Mouse (Mus musculus): ENCODE measurements around the gene Sf3a3.
"Not testable (repeated sequence)": the region's sequence is repeated elsewhere in the genome, so short reads cannot be mapped to it uniquely, and the experiment has no call there.

Gene Sf3a3

GRCm38 (mm10) chr4:124699791-124700190 is 14.8 kb upstream of the Sf3a3 start:
- DNase-seq (ENCODE audit: inconsistent age in 2 of 2, low spot score in 1 of 2) = peak in 1 of 2 experiments; percentile 69

DNA sequence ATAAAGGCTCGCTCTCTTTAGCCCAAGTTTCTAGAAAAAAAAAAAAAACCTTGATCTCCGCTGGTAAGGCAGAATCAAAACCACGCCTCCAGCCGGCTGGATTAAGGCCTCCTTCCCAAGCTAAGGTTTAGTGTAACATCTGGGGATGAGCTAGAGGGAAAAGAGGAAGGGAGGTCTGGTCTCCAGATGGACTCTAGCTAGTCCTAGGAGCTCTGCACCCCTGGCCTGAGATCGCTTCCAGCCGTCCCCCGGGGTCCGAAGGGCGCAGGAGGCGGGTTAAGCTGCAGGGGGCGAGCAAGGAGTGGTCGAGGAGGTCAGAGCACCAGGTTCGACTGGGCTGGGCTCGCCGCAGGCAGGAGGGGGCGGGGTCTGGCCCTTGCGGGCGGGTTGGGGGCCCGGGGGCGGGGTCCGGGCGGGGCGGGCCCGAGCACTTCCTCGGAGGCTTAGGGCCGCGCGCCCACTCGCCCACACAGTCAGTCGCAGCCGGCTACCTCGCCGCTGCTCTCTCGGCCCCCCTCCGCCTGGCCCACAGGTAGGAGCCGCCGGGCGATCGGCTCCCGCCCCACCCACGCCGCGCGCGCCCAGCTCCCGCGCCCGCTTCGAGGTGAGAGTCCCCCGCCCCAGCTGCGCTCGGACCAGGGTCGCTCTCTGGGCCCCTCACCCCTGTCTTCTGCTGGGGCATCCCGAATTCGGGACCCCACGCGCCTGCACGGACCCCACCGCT is 14.2 kb upstream of the Sf3a3 start, which contains the start of gene Fhl3:
TSS of gene Fhl3 (plus strand) at position 454 of the 724 bp plus-strand sequence.
- peak; percentile 73 to 87 for DNase-seq (ENCODE audit: inconsistent age in 2 of 2, low spot score in 1 of 2)

- DNase-seq (ENCODE audit: inconsistent age in 2 of 2, low spot score in 1 of 2) = peak; percentile 40 to 71
These were observed 13.3 kb upstream of the Sf3a3 start for GRCm38 (mm10) chr4:124701052-124701845.

GRCm38 (mm10) chr4:124701916-124702315 is 12.7 kb upstream of the Sf3a3 start:
- DNase-seq (ENCODE audit: inconsistent age in 2 of 2, low spot score in 1 of 2) = no peak

DNA sequence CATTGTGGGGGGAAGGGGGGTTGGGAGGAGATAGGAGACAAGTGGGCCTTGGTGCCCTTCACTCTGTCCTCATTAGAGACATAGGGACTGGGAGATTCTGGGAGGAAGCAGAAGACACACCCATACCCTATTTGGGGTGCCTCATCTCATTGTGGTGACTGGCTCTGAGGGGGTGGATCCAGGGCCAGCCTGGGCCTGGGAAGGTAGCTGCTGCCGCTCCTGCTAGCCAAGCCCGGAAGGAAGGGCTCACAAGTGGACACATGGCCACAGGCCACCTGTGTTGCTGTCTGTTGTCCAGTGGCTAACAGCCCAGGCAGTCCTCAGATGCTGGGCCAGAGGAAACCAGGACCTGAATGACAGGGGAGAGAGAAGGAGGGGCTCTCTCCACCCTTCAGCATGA is 11.2 kb upstream of the Sf3a3 start:
- DNase-seq (ENCODE audit: inconsistent age in 2 of 2, low spot score in 1 of 2) = peak in 1 of 2 experiments; percentile 62

- peak; percentile 65 to 77 for DNase-seq (ENCODE audit: inconsistent age in 2 of 2, low spot score in 1 of 2)
These were observed 10.4 kb upstream of the Sf3a3 start for GRCm38 (mm10) chr4:124703881-124704796.

- DNase-seq (ENCODE audit: inconsistent age in 2 of 2, low spot score in 1 of 2) = peak; percentile 48 to 73
These were observed 9.6 kb upstream of the Sf3a3 start for GRCm38 (mm10) chr4:124704797-124705474.

- DNase-seq (ENCODE audit: inconsistent age in 2 of 2, low spot score in 1 of 2) = peak in 1 of 2 experiments; percentile 39
These were observed 8.8 kb upstream of the Sf3a3 start for GRCm38 (mm10) chr4:124705661-124706269.

GRCm38 (mm10) chr4:124707381-124708199 is 7.0 kb upstream of the Sf3a3 start:
- peak; percentile 50 for DNase-seq (ENCODE audit: inconsistent age in 2 of 2, low spot score in 1 of 2)

- DNase-seq (ENCODE audit: inconsistent age in 2 of 2, low spot score in 1 of 2) = not testable (repeated sequence)
These were observed 6.4 kb upstream of the Sf3a3 start for GRCm38 (mm10) chr4:124708200-124708517.

DNA sequence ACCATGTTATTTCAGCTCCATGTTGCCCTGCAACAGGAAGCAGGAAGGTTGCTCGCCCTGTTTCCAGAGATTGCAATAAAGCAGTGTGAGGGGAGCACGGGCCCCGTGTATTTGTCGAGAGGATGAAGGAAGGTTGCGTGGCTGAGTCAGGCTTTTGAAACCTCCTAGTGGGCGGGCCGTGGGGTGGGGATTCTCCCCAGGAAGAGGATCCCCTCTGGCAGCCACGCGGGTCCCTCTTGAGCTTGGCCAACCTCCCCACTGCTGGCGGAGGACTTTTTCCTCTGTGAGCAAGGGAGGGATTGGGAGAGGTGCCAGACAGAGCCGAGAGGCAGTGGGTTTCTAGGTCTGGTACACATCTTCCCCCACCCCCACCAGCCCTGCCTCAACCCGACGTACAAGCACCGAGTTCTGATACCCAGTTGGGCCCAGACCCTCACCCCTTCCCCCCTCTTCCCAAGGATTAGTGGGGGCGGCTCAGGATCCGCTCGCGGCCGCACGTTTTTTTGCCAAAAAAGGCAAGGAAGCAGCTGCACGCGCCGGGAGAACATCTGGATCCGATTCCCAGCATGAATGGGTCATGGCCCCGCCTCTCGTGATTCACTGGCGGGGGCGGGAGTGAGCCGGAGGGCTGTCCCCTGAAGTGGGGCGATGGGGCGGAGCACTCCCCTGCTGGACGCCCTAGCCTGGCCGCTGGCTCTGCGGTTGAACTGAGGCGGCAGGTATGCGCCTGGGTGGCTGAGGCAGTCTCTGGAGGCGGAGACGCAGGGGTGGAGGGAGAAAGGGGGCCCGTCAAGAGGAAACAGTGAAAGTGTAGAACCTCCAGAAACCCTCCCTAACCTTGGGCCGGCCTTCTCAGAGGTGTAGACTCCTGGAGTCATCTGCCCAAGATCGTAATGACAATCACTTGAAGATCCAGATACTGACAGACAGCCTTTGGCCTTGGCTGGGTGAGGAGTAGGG is 5.8 kb upstream of the Sf3a3 start:
- peak; percentile 97 to 98 for DNase-seq (ENCODE audit: inconsistent age in 2 of 2, low spot score in 1 of 2)

DNA sequence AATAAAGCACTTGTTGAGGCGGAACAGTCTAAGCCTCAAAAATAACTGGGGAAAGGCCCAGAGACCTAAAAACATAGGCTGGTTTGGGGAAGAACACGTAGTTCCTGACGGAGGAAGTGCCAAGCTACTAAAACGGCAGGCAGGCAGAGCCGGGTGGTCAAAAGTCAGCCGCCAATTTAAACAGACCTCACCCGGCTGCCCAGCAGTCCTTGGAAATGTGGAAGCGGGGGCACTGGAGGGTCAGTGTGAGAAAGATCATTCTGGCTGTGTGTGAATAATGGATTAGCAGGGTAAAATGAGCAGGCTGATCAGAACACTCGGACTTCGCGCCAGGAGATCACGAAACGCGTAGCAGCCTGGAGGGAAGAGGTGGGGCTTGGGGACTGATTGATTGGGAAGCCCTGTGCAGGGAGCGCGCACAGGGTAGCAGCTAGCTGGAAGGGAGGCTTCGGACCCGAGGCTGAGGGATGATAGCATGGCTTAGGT is 4.6 kb upstream of the Sf3a3 start:
- peak; percentile 75 to 88 for DNase-seq (ENCODE audit: inconsistent age in 2 of 2, low spot score in 1 of 2)

GRCm38 (mm10) chr4:124710776-124711291 is 3.7 kb upstream of the Sf3a3 start:
- DNase-seq (ENCODE audit: inconsistent age in 2 of 2, low spot score in 1 of 2) = peak in 1 of 2 experiments; percentile 85

DNA sequence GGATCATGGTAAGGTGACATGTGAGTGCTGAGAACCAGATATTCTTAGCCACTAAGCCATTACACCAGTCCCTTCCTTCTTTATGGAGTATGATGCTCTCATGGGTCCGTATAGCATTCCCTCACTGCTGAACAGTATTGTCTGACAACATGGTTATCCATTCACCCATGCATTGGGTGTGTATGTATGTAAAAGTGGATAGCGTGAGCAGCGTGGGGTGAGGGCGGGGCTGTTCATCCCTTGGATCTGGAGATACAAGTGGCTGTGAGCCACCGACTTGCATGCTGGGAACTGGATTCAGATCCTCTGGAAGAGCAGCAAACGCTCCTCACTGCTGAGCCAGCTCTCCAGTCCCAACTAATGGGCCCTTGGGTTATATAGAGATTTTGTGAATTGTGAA is 2.0 kb upstream of the Sf3a3 start:
- no peak for DNase-seq (ENCODE audit: inconsistent age in 2 of 2, low spot score in 1 of 2)

DNA sequence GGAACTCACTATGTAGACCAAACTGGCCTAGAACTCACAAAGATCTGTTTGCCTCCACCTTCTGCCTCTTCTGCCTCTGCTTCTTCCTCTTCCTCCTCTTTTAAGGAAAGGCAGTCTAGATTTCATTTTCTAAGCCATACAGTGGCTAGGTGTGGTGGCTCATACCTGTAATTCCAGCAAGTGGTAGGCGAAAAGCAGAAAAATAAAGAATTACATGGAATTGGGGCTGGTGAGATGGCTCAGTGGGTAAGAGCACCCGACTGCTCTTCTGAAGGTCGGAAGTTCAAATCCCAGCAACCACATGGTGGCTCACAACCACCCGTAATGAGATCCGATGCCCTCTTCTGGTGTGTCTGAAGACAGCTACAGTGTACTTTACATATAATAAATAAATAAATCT is 726 bp upstream of the Sf3a3 start:
- not testable (repeated sequence) for DNase-seq (ENCODE audit: inconsistent age in 2 of 2, low spot score in 1 of 2)

DNA sequence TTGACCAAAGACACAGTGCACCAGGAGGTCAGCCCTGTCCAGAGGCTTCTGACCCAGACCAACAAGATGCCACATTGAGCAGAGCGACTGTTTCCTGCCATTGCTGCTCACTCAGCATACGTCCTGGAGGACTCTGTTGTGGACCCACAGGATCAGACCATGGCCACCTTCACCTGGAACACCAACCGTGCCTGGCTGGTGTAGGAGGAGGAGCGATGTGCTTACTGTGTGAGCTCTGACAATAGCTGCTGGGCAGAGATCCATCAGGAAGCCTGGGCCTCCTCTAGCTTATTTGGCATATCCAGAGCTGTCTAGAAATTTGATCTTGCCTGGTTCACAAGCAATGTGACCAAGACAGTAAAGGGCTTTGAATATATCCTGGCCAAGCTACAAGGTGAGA is 4.5 kb downstream of the Sf3a3 start:
- no peak for DNase-seq (ENCODE audit: inconsistent age in 2 of 2, low spot score in 1 of 2)

DNA sequence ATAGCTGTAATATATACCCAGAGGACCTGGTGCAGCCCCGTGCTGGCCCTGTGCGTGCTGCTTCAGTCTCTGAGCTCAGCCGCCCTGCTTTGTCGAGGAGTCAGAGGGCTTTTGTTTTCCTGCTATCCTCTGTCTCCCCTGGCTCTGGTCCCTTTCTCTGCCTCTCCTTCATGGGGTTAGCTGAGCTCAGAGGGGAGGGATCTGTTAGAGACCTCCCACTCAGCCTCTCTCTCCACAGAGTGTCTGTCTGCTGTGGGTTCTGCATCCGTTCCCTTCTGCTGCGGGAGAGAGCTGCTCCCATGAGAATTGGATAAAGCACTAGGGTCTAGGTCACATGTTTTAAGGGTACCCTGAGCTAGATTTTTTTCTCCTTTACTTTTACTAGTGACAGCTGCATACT is 11.5 kb downstream of the Sf3a3 start:
- no peak for DNase-seq (ENCODE audit: inconsistent age in 2 of 2, low spot score in 1 of 2)

DNA sequence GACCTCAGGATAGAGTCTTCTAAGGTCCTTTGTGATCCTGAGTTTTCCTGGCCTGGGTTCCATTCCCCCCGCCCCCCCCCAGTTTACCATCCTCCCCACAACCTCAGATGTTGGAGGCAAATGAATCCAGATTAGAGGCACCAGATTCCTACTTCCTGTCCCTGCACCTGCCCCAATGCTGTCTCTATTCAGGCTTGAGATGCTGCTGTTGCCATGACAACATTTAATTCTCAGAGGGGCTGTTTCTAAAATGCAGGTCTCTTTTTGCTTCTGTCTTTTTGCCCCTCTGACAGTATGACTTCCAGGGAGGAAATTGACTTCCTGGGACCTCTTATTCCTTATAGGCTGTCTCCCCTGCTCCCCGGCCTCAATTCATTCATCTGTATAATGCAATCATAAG is 22.4 kb downstream of the Sf3a3 start:
- DNase-seq (ENCODE audit: inconsistent age in 2 of 2, low spot score in 1 of 2) = no peak
